ENCODE assay signal across 16 mouse cellular contexts in the genomic region with DNA sequence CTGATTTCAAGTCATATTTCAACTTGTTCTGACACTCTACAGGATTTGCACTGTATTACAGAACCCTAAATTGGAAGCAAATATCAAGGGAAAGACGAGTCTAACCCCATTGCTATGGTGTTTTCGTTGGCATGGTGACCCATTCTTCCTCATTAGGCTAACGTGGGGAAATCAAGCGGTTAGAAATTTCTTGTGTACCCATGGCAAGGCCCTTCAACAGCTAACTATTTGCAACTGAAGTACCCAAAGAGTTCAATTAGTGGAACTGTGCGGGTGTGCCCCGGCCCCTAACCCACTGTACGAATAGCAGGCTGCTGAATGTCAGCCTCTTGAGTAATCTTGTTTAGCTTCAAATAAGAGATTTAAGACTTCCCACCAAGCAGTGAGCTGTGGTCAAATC.
DNase-seq lines count a peak whose midpoint lies in the region; ATAC-seq and TF ChIP-seq lines count a peak whose summit lies in the region.
"Had no signal": no experiment of that assay in that cellular context is flagged by ENCODE, and none has a peak within 500 bp of the region (broad histone marks: within the 10 kb centered on the region; RNA-seq: fewer than 3 reads in every experiment).

No protein-coding gene starts in this region.

- peak overlapping the region; percentile 2; the same call in 1 of the 2 replicates for H3K27ac ChIP-seq in layer of hippocampus, adult 2 months
- H3K27ac ChIP-seq in forebrain, embryonic 15.5 days (replicated peaks): no peak overlapping the region
- H3K27ac ChIP-seq in midbrain, embryonic 11.5 days (ENCODE audit: low read depth, low read length): no peak overlapping the region
- H3K27ac ChIP-seq: embryonic facial prominence, embryonic 15.5 days; gastrocnemius, adult 2 months; heart, embryonic 13.5 days; liver, embryonic 13.5 days had no signal

- no peak for DNase-seq in layer of hippocampus, adult 2 months (ENCODE audit: low spot score in 2 of 2)
- DNase-seq in layer of hippocampus, adult 9-10 months (ENCODE audit: low spot score): no peak
- no peak for DNase-seq in midbrain, embryonic 11.5 days (ENCODE audit: low spot score, missing footprints)
- DNase-seq in retina, postnatal 7 days (ENCODE audit: low read depth, low spot score): peak; percentile 20
- no peak for DNase-seq in spleen, postnatal 4 days (ENCODE audit: low spot score in 2 of 2)
- DNase-seq in gastrocnemius, postnatal 10 days: no peak
- DNase-seq in layer of hippocampus, adult 18-20 months (ENCODE audit: low spot score in 2 of 2): no peak
- DNase-seq: adrenal gland, adult 8-10 months; gastrocnemius, adult 2 months; kidney, adult 8-10 months; liver, embryonic 13.5 days; spleen, adult 18-20 months; thymus, adult 18-20 months had no signal

- H3K27me3 ChIP-seq in forebrain, embryonic 15.5 days: no peaks in the 10 kb centered on the region
- H3K27me3 ChIP-seq in midbrain, embryonic 11.5 days (ENCODE audit: control insufficient read depth, insufficient read depth, low read length): no peaks in the 10 kb centered on the region
- H3K27me3 ChIP-seq: embryonic facial prominence, embryonic 15.5 days; heart, embryonic 13.5 days; liver, embryonic 13.5 days had no signal

- H3K9me3 ChIP-seq in forebrain, embryonic 15.5 days: no peaks in the 10 kb centered on the region
- no peaks in the 10 kb centered on the region for H3K9me3 ChIP-seq in midbrain, embryonic 11.5 days (ENCODE audit: control insufficient read depth, low read length)
- H3K9me3 ChIP-seq: embryonic facial prominence, embryonic 15.5 days; heart, embryonic 13.5 days; liver, embryonic 13.5 days had no signal

- no peak overlapping the region for H3K4me3 ChIP-seq in layer of hippocampus, adult 2 months
- no peak overlapping the region for H3K4me3 ChIP-seq in forebrain, embryonic 15.5 days
- H3K4me3 ChIP-seq in midbrain, embryonic 11.5 days (ENCODE audit: low read depth, low read length): no peak overlapping the region
- H3K4me3 ChIP-seq: embryonic facial prominence, embryonic 15.5 days; gastrocnemius, adult 2 months; heart, embryonic 13.5 days; liver, embryonic 13.5 days had no signal

- H3K4me2 ChIP-seq in forebrain, embryonic 15.5 days (replicated peaks): no peak overlapping the region
- no peak overlapping the region for H3K4me2 ChIP-seq in midbrain, embryonic 11.5 days
- H3K4me2 ChIP-seq: embryonic facial prominence, embryonic 15.5 days; heart, embryonic 13.5 days; liver, embryonic 13.5 days had no signal

- ATAC-seq in forebrain, embryonic 15.5 days (replicated peaks): peak; percentile 91
- peak; percentile 80 for ATAC-seq in midbrain, embryonic 11.5 days (ENCODE audit: low FRiP score)

- 0 out of 2 replicates have a peak, but pooled peaks have one; percentile 9 for TF ChIP-seq CTCF in layer of hippocampus, adult 2 months (conservative IDR thresholded peaks at IDR 0.05)

- H3K4me1 ChIP-seq in forebrain, embryonic 15.5 days: peaks cover 26% of the 10 kb centered on the region
- peaks cover 2% of the 10 kb centered on the region; the same call in 1 of the 2 replicates for H3K4me1 ChIP-seq in midbrain, embryonic 11.5 days (ENCODE audit: control insufficient read depth, insufficient read depth, low read length)
- H3K4me1 ChIP-seq: liver, embryonic 13.5 days had no signal

- no peak overlapping the region for H3K9ac ChIP-seq in forebrain, embryonic 15.5 days (replicated peaks)
- no peak overlapping the region for H3K9ac ChIP-seq in midbrain, embryonic 11.5 days (ENCODE audit: low read length)
- H3K9ac ChIP-seq: embryonic facial prominence, embryonic 15.5 days; heart, embryonic 13.5 days; liver, embryonic 13.5 days had no signal

- WGBS in forebrain, embryonic 15.5 days: 5% methylated on average over 7 of the region's 7 CpGs
- WGBS in midbrain, embryonic 11.5 days: 34% methylated on average over 7 of the region's 7 CpGs

- H3K36me3 ChIP-seq in forebrain, embryonic 15.5 days: no peaks in the 10 kb centered on the region
- no peaks in the 10 kb centered on the region for H3K36me3 ChIP-seq in midbrain, embryonic 11.5 days (ENCODE audit: control insufficient read depth, insufficient read depth, low read length)
- H3K36me3 ChIP-seq: embryonic facial prominence, embryonic 15.5 days; heart, embryonic 13.5 days; liver, embryonic 13.5 days had no signal
